Mouse (Mus musculus) c-Kit-positive CD71-negative TER-119-negative erythroid progenitor cells, embryonic 14.5 days (primary cell): ENCODE results near the gene Ppid.
"Not testable (repeated sequence)": the region's sequence is repeated elsewhere in the genome, so short reads cannot be mapped to it uniquely, and the experiment has no call there.

Experiments
- DNase-seq: peaks from one replicate; pipeline ENCODE4 v3.0.0-alpha.2; 2013; ENCODE audit warnings: low read depth

Ppid gene

GRCm38 (mm10) chr3:79572399-79572798, 18.7 kb upstream of the Ppid start:
- DNase-seq = no peak

GRCm38 (mm10) chr3:79573376-79573775, 17.8 kb upstream of the Ppid start:
- not testable (repeated sequence) for DNase-seq

DNA sequence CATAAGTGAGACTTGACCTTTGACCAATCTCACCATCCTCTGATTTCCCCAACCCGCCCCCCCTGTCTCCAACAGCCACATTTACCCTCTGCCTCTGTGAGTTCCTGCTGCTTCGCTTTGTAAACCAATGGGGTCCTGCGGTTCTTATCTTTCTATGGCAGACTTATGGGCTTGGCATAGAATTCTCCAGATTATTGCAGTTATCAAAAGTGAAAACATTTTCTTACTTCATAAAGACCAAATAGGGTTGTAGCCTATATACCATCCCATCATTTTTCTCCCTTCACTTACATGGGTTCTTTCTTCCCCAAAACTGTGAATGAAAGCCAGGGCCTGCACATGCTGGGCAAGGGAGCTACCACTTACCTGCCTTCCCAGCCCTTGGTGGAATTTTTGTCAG, 16.8 kb upstream of the Ppid start:
- DNase-seq = no peak

DNA sequence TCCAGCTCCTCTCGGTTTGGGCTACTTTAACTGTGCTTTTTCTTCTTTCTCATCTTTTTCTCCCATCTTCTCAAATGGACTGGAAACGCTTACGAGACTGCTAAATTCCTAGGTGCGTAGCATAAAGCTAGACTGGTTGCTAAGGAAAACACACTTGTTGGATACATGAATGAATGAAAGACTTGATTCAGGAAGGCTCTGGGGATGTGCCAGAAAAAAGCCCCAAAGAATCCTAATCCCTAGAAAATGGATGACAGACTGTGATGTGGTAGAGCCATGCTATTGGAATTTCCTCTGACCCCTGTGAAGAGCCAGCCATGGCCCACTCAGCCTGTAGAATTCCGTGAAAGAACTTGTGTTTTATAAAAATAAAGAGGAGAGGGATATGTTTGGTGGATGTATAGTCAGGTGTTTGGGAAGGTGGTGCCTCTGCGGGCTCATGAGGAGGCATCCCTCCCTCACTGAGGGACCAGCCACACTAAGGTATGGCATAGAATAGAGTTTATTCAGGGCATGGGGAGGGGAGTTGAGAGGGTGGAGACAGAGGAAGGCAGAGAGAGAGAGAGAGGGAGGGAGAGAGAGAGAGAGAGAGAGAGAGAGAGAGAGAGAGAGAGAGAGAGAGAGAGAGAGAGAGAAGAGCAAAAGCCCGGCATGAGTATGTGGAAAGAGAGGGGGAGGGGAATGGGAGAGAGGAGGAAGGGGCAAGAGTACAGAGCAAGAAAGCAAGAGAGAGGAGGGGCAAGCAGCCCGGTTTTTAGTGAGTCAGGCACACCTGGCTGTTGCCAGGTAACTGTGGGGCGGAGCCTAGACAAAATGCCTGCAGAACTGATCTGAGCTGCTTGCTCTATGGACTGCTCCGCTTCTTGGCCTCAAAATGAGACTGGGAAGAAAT, 15.3 kb upstream of the Ppid start:
- DNase-seq = no peak

GRCm38 (mm10) chr3:79576468-79576816, 14.7 kb upstream of the Ppid start:
- DNase-seq = no peak

DNA sequence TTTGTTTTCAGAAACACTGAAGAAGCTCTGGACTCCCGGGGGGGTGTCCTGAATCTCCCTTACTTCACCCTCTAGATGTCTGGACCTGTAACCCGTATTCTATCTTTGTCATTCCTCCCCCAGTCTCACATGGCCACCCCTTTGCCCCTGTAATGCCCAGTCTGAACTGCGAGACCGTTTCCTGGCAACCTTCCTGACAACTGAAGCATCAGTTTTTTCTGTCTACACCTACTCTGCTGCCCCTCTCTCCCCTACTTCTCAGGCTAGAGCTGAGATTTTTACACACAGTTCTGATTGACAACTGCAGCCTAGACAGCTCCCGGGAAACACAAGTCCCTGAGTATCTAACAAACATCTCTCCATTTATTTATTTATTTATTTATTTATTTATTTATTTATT, 14.3 kb upstream of the Ppid start:
- DNase-seq = no peak

- DNase-seq = no peak
These were observed 13.5 kb upstream of the Ppid start for GRCm38 (mm10) chr3:79577606-79578005.

DNA sequence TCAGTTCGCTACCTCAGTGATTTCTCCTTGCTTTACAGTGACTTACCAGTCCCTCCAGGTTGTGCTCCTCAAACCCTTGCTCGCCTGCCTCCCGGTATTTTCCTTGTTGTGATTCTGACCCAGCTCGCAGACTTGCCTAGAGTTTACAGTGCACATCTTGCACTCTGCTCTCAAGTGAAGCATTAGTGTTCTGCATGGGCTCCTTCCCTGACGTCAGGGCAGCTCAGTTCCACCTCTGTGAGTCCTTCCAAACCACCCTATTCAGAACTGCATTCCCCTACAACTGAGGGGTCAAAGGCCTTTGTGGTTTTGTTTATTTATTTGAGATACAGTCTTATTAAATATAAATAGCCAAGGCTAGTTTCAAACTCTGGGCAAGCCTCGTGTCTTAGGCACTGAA, 13.0 kb upstream of the Ppid start:
- DNase-seq = no peak

GRCm38 (mm10) chr3:79579891-79580575, 11.1 kb upstream of the Ppid start:
- DNase-seq = no peak

- DNase-seq = peak; percentile 87
These were observed 4.3 kb upstream of the Ppid start for GRCm38 (mm10) chr3:79586804-79587203.

DNA sequence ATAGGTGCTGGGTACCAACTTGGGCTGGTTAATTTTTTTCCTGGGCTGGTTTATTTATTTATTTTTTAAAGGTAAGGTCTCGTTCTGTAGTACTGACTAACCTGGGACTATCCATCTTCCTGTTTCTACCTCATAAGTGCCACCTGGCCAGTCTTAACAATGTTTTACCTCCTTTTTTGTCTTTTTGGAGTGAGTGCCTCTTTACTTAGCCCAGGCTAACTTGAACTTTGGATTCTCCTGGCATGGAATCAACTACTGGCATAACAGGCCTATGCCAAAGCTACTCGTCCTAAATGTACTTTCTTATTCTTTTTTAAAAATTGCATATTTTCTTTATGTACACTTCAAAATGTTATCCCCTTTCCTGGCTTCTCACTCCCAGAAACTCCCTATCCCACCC, 1.5 kb upstream of the Ppid start:
- no peak for DNase-seq

DNA sequence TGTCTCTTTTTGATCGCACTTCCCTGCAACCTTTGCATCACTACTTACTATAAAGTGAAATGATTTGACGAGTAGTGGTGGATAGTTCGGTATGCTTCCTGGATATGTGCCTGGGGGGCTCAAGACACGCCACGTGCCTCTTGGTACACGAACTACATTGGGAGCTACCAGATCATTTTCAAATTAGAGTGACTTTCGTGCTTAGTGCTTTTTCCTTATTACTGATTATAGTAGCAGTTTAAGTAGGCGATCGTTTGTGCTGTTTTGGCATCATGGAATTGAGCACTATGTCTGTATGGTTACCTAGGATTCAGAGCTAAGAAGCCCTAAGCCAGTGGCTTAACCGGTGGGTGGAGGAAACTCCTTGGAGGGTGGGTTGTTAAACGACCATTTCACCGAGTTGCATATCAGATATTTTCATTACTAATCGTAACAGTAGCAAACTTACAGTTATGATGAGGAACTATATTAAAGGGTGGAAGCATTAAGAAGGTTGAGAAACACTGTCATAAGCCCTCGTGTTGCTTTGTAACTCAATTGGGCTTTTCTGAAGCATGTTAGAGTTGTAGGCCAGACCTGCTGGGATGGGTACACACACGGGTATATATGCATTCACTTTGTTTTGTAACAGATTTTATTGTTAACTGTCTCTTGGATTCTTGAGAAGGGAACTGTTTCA, 790 bp downstream of the Ppid start:
- DNase-seq = no peak

- DNase-seq = no peak
These were observed 4.3 kb downstream of the Ppid start for GRCm38 (mm10) chr3:79595468-79595867.

DNA sequence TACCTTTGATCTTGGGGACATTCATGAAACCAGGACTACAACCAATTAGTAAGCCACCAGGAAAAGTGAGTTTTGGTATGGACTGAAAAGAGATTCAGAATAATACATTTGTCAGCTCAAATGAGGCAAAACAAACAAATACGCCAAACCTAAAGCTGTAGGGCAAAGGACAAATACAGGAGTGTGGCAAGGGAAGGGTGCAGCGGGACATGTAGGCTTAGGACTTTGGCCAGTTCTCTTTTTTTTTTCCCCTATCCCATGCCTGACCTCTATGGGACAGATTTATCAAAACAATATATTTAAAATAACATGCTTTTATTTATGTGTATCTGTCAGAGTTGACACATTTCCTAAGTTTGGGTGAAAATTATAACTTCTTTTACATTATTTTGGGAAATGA, 18.7 kb downstream of the Ppid start:
- no peak for DNase-seq

DNA sequence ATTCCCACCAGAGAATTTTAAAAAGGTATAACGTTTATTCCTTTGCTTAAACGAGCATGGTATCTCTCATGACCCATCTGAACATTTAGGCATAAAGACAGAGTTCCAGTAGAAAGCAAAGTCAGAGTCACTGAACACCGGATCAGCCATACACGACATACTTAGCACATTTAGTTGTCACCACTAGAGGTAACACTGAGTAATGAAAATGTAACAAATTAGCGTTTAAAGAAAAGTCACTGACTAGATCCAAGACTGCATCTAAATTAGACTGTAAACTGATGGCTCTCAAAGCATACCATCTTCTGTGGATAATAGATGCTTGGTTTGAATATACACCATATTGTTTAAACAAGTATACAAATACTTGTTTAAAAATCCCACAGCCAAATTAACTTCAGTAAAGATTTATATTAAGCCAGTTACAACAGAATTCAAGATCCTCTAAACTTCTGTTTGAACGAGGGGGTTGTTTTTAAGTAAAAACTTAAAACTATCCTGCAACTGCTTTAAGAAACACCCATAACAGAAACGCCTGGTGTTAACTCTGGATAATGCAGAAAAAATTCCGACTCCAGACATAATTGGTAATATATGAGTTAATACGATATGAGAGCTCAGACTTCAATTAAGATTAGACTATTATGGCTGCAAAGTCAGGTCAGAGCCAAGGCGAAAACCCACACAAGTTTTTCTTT, 36.5 kb downstream of the Ppid start:
- peak; percentile 14 for DNase-seq

DNA sequence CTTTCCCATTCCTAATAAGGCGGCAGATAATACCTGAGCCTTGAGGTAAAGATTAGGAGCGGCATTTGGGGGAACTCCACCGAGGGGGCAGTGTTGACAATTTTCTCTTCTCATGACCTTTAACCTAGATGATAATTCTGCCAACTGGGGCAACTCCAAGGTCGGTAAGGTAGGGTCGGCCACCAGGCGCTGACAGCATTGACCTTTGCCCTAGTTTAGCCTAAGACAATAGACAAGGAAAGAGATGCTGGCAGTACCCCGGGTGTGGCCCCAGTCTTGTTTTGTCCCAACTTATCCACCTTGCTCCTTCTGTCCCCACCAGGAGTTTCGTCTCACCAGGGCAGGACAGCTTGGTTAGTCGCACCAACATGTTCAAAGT, 37.0 kb downstream of the Ppid start:
- DNase-seq = no peak

- DNase-seq = peak; percentile 97
These were observed 37.6 kb downstream of the Ppid start, which contains the start of gene 4930579G24Rik for GRCm38 (mm10) chr3:79628561-79629415. Gene 4930579G24Rik, plus strand, starts transcription at chr3:79629079.

DNA sequence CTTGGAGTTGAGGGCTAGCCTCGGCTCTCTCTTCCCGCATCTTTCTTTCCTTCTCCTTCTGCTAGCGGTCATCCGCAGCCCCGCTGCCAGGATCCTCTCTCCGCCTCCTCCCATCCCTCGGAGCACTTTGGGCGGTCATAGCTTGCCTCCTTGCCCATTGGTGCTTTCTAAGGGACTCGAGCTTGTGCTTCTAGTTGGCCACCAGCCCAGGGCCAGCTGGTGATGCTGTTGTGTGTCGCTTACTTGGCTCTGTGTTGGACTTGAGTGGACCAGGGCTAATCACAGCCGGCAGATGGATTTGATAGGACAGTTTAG, 38.2 kb downstream of the Ppid start, which contains the start of gene Etfdh:
Etfdh (minus strand) TSS at position 85 of the 315 bp plus-strand sequence.
- DNase-seq = peak; percentile 13

- DNase-seq = no peak
These were observed 61.0 kb downstream of the Ppid start for GRCm38 (mm10) chr3:79652129-79652528.
